Mouse (Mus musculus) megakaryocyte, embryonic 14.5 days (primary cell): ENCODE measurements around the gene Cdh20.

Experiments
- FLI1 ChIP-seq: IDR thresholded peaks from 2 replicates; pipeline ENCODE4 v1.6.1; 2012; ENCODE audit warnings: low read length, inconsistent platforms, mixed read lengths
- GATA1 ChIP-seq: IDR thresholded peaks from 3 replicates; pipeline ENCODE4 v1.6.1; 2012; ENCODE audit warnings: mixed read lengths, low read length, inconsistent platforms, borderline replicate concordance

DNA sequence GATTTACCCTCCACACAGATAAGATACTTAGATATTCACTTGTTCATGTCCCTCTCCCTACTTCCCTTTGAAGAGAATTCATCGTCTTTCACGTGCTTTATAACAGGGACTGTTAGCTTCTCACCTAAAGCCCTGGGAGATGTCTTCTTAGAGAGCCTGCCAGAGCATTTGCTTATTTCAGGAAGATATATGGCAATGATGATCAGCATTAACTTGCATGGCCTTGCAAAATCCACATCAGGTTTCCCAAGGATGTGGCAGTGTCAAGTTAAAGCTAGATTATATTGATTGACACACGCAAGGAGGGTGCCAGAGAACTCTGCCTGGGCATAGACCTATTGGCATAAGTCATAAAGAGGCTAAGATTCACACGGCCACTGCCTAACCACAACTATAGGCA, 168.6 kb downstream of the Cdh20 start:
- TF ChIP-seq GATA1 (no peak), FLI1 (no peak)
